Mouse (Mus musculus) inflammation-experienced regulatory T-cells, adult 6 months (primary cell): Measurements from ENCODE around the gene Vps13a. TPM values are rescaled to one million over a fixed set of nuclear protein-coding genes. Genes with fewer than 3 reads are reported as not detected.

Source experiments
- ATAC-seq: one replicate; pipeline ENCODE4 v1.8.0; 2017
- polyA plus RNA-seq, 3 experiments: library from polyadenylated mRNA; unstranded; fragments of 100-300 nt; shearing (Covaris generic); gene quantifications; one replicate each; pipeline ENCODE4 v1.2.1; 2017

The Vps13a gene
- polyA plus RNA-seq, 3 experiments from 2014 or later: 29.2 to 58.1 (median 53.5) TPM

DNA sequence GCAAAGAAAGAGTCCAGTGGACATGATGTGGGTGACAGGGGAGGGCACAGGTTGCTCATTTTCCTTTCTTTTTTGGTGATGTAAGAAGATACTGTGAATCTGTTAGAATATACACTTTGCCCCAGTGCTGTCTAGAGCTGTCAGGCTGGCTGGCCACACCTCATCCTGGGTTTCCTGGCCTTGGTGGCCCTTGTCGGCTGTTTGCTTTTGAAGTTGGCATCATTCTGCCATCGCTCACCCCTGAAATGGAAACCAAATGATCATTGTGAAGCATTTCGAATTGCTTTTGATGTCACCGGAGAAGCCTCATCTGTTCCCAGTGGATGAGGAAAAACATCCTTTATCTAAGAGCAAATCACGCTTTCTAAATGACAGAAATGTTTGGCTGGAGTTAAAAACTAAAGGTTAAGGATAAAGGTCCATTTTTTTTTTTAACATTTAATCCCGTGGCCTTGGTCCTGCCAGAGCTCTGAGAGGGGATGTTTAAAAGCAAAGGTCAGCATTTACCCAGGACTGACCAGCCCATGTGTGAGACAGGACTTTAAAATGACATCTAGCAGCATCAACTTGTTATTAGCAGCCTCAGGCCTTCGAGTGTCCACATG is 201.0 kb downstream of the Vps13a start:
- no peak for ATAC-seq

GRCm38 (mm10) chr19:16576790-16577189 is 203.9 kb downstream of the Vps13a start:
- ATAC-seq: no peak

Other genes starting within 250 kb of the Vps13a start
- gene Foxb2, start 92.9 kb upstream of the Vps13a start, polyA plus RNA-seq: not detected
- gene Prune2, start 175.2 kb upstream of the Vps13a start, polyA plus RNA-seq: under 1 TPM; 0.05 to 0.26 (median 0.26) TPM